Mouse (Mus musculus) layer of hippocampus, adult 2 months (tissue): Measurements from ENCODE around the gene Cldnd2. TPM values are rescaled to one million over a fixed set of nuclear protein-coding genes. Genes with fewer than 3 reads are reported as not detected.

Source experiments
- DNase-seq, 2 experiments: peaks; one replicate each; pipeline ENCODE4 v3.0.0; 2022; ENCODE audit warnings: low spot score in 2 of 2
- H3K27ac ChIP-seq: fragments of 200-600 bp; 2 replicates; pipeline ENCODE4 v1.8.1; 2022
- H3K4me3 ChIP-seq: fragments of 200-600 bp; 2 replicates; pipeline ENCODE4 v1.8.1; 2022; ENCODE audit warnings: mild to moderate bottlenecking
- CTCF ChIP-seq: fragments of 200-600 bp; conservative IDR thresholded peaks from 2 replicates; pipeline ENCODE4 v1.8.1; 2022; ENCODE audit warnings: antibody characterized with exemption, mild to moderate bottlenecking, moderate library complexity
- total RNA-seq, 2 experiments: library from RNA; stranded (reverse); gene quantifications; 2 replicates each; pipeline ENCODE4 v1.2.3; 2021

The Cldnd2 gene
- total RNA-seq, 2 experiments from 2014 or later = not detected

DNA sequence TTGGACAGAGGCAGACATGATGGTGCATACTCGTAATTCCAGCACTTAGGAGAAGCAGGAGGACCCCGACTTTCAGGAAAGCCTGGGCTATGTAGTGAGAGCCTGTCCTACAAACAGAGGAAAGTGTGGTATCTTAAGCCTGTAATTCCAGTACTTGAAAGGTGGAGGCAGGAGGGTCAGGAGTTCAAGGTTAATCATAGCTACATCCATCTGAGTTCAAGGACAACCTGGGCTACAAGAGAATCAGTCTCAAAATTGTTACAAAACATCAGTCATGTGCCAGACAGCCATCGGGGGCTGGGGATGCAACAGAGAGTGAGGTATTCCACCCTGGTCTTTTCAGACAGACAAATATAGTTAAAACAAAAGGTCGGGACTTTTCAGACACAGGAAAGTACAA is 7.7 kb upstream of the Cldnd2 start:
- Histone ChIP-seq H3K4me3 (no peak overlapping the region), H3K27ac (no peak overlapping the region)
- no peak for DNase-seq
- TF ChIP-seq CTCF = no peak

DNA sequence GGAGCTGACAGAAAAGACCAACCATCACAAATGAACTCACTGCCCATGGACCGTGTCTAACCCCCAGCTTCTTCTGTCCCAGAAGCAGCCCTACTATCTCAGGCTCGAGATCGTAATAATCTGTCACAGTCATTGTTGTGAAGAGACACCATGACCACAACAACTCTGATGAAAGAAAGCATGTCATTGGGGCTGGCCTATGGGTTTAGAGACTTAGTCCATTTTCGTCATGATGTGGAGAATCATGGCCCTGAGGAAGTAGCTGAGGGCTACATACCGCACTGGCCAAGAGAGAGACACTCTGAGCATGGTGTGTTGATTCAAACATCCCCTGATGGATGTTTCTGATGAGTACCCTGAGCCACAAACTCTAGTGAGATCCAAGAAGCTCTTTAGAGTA is 5.9 kb upstream of the Cldnd2 start:
- TF ChIP-seq CTCF = no peak
- no peak for DNase-seq
- Histone ChIP-seq H3K4me3 (no peak overlapping the region), H3K27ac (no peak overlapping the region)

DNA sequence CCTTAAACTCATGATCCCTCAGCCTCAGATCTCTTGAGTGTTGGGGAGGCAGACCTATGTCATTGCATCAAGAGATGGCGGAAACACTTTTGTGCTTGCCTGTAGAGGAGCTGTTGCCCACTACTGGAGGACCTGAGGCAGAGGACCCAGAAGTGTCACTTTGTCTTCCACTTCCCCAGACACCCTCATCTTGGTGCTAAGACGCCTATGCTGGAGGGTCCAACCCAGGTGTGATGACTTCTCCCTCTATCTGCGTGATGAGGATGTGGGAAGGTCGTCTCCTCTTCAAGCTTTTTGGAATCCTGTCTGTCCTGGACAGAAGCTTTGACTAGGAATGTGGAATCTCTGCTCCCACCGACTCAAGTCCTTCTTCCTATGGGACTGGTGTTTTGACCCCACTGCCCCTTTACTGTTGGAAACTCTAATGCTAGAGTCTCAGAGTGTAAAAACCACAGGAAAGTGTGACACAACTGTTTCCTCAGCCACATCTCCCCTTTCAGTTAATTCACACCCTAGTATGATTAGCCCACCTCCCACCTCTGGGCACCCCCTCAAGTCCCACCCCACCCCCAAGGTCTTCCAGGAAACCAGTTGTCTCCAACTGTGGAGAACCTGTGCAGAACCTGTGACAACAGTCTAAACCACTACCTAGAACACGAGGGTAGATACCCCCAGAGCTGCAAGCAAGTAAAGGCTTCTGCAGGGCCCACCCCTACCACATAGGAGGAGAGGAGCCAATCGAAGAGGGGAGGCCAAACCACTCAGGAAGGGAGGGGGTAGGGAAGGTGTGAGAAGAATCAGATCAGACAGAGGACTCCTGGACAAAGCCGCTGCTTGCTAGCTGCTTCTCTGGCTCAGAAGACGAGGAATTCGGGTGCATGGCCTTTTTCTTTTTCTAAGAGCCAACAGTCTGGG is 4.0 kb upstream of the Cldnd2 start, which contains the start of gene Nkg7:
TSS of gene Nkg7 (plus strand) at position 733 of the 915 bp plus-strand sequence.
- no peak for DNase-seq
- H3K27ac ChIP-seq = no peak within 1 kb of the TSS
- no peak for TF ChIP-seq CTCF
- H3K4me3 ChIP-seq = no peak within 1 kb of the TSS

DNA sequence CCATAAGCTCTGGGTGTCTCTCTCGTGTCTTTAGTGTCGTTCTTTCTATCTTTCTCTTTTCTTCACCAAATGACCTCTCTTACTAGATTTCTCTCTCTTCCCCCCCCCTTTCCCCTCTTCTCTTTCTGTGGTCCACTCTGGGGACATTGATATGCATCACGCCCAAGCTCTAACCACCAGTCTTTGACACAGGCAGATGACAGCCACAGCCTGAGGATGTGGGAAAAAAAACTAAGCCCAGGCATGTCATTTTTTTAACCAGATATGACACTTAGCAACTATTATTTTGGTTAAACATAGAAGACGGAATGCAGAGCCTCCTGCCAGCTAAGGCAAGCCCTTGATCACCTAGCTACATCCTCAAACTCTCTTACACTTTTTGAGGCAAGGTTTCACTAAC is 2.0 kb upstream of the Cldnd2 start:
- Histone ChIP-seq H3K27ac (no peak overlapping the region), H3K4me3 (no peak overlapping the region)
- no peak for DNase-seq
- TF ChIP-seq CTCF = no peak

DNA sequence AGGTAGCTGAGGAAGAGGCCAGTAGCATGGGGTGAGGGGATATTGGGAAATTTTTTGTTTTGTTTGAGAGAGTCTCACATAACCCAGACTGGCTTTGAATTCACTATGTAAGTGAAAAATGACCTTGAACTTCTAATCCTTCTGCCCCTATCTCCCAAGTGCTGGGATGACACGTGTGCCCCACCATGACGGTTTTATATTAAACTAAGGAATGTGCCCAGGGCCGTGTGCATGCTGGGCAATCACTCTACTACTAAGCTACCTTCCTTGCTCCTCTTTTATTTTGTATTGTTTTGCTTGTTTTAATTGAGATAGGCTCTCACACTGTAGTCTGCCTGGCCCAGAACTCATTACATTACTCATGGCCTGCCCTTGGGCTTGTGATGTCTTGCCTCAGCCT is 489 bp downstream of the Cldnd2 start:
- Histone ChIP-seq H3K27ac (no peak overlapping the region), H3K4me3 (no peak overlapping the region)
- no peak for TF ChIP-seq CTCF
- no peak for DNase-seq

DNA sequence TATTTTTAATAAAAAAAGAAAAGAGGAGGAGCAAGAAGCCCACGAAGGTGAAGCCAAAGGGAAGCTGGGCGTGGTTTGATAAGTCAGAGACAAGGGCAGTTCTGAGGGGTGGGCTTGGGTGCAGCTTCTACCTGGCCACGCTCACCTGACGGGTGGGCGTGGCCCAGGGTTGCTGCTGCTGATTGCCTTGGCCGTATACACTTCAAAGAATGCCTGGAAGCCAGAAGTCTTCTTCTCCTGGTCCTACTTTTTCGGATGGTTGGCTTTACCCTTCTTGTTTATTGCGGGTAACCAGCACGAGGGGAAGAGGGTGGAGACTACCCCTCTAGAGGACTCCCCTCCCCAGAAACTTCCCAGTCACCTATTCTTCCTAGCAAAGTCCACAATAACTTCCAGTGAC is 2.1 kb downstream of the Cldnd2 start:
- peak overlapping the region; percentile 97 for H3K27ac ChIP-seq
- peak overlapping the region; percentile 79 for H3K4me3 ChIP-seq
- TF ChIP-seq CTCF = no peak
- no peak for DNase-seq

DNA sequence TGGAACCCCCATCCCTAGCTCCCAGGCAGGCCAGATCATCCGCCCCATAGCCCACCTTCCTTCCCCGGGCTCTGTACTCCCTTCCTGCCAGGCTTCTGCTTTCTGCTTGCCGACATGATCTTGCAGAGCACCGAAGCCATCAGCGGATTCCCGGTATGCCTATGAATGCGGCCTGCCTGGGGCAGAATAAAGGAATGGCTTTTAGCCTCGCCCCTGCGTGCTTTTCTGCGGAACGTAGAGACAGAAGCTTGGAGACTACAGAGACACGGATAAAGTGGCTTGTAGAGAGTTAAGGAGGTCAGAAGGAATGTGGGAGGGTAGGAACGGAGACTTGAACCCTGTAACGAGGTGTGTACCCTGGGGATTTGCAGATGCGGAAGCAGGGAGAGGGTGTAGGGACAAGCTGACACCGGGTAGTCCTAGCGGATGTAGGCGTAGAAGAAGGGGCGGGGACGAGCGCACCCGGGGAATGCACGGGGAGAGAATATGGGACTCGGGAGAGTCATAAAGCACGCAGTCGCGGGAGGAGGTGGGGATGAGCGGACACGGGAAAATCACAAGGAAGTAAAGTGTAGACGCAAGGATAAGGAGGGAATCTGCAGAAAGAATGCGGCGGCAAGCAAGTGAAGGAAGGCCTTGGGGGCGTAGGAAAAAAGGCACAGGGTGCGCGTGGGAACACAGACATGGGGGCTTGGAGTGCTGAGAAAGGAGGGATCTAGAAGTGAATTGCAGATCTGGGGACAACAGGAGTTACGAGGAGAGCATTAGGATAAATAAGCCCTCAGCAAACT is 2.7 kb downstream of the Cldnd2 start:
- DNase-seq = peak; percentile 60 to 65
- TF ChIP-seq CTCF = no peak
- Histone ChIP-seq H3K27ac (peak overlapping the region; percentile 97), H3K4me3 (peak overlapping the region; percentile 79)

DNA sequence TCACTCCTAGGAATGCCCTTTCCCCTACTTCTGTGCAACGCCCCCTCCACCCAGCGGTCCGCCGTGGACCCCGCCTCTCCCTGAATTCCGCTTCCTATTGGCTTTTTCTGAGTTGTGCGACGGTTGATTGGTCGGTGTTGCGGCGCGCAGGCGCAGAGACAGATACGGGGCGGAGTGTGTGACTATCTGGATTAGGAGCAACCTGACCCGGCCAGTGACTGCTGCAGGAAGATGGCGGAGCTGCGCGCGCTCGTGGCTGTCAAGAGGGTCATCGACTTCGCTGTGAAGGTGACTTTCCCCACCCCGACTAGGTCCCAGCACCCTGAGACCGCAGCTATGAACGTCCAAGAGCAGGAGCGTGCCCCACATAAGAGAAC is 3.3 kb downstream of the Cldnd2 start, which contains the start of the genes Etfb and Gm45233:
TSS of gene Etfb (plus strand) at position 167 of the 377 bp plus-strand sequence.
TSS of gene Gm45233 (plus strand) at position 212 of the 377 bp plus-strand sequence.
- H3K4me3 ChIP-seq = peak within 1 kb of the TSS; percentile 79
- TF ChIP-seq CTCF = no peak
- peak within 1 kb of the TSS; percentile 97 for H3K27ac ChIP-seq
- peak; percentile 92 to 96 for DNase-seq

DNA sequence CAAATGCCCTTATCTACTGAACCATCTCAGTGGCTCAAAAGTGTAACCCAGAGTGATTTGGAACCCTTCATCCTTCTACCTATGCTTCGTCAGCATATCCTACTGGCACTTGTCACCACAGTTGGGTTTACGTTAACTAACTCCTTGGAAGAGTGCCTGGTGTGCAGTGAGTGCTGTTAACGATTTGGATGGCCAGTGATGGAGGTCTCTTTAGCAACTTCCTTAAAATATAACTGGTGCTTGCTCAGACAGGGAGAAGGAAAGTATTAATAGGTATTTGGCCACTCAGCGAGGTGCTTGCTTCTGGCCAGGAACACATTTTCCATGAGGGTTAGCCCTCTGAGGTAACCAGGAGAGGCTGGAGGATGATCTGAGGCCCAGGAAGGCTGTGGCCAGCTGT is 7.2 kb downstream of the Cldnd2 start:
- no peak overlapping the region for H3K4me3 ChIP-seq
- no peak for TF ChIP-seq CTCF
- no peak for DNase-seq
- no peak overlapping the region for H3K27ac ChIP-seq

DNA sequence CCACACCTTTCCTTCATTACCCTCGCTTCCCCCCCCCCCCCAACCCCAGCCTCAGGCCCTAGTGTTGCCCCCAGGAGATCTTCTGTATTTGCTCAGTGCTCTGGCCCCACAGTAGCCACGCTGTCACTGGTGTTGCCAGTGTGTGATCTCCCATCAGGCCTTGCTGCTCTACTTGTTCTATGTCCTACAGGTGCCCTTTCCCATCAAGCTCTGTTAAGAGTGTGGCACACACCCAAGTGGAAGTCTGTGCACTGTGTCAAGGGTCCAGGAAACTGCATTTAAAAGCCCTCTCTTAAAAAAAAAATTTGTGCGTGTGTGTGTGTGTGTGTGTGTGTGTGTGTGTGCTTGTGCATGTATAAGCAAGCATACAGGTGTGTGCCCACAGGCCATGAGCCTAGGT is 7.7 kb downstream of the Cldnd2 start:
- Histone ChIP-seq H3K27ac (no peak overlapping the region), H3K4me3 (no peak overlapping the region)
- no peak for TF ChIP-seq CTCF
- no peak for DNase-seq

DNA sequence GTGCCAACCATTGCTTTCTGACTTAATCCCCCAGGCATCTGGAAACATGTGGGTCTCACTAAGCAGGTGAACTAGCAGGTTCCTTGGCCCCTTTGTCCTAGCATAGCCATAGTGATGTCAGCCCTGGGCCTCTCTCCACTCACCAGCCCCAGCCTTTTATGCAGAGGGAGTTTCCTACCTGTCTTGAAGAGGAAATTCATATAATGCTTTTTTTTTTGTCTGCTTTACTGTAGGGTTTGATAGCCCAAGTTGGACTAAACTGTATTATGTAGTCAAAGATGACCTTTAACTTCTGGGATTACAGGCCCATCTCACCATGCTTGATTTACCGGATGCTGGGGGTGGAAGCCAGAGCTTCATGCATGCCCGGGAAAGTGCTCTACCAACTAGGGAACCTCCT is 9.2 kb downstream of the Cldnd2 start:
- DNase-seq = no peak

DNA sequence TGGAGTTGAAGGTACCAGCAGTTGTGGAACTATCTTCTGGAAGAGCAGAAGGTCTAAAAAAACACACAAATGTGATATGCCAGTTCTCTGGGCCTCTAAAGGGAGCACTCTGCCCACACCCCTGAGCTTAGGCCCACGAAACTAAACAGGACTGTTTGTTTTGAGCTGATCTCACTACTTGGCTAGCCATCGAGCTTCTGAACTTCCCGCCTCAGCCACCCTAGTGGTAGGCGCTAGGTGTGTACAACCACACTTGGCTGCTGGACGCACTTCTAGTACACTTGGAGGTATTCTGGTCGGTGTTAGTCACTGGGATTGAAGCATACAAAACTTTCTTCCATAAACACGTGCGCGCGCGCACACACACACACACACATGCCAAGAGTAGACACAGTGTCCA is 11.1 kb downstream of the Cldnd2 start:
- H3K27ac ChIP-seq = no peak overlapping the region
- DNase-seq = no peak
- TF ChIP-seq CTCF = no peak
- H3K4me3 ChIP-seq = no peak overlapping the region

More for the DNA sequence above, 9.2 kb downstream of the Cldnd2 start:
- no peak overlapping the region for H3K4me3 ChIP-seq
- TF ChIP-seq CTCF = no peak
- H3K27ac ChIP-seq = no peak overlapping the region

DNA sequence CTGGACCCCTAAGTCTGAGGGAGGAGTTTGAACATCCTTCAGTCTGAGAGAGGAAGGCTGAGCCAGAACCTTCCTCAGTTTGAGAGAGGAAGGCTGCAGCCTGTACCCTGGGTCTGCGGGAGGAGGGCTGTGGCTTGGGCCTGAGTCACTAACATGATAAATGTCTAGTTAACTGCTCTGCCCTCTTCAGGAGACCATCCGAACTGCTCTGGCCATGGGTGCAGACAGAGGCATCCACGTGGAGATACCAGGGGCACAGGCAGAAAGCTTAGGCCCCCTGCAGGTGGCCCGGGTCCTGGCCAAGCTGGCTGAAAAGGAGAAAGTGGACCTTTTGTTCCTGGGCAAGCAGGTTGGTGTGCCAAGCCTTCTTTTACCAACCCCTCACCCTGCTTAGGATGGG is 12.0 kb downstream of the Cldnd2 start:
- Histone ChIP-seq H3K27ac (no peak overlapping the region), H3K4me3 (no peak overlapping the region)
- TF ChIP-seq CTCF = peak; percentile 63
- DNase-seq = no peak
